Mouse (Mus musculus): ENCODE data around the gene Haus3.

Gene Haus3

GRCm38 (mm10) chr5:34186961-34187391, 17.6 kb upstream of the Haus3 start:
- no peak for DNase-seq (ENCODE audit: low read depth)

- no peak for DNase-seq (ENCODE audit: low read depth)
These were observed 17.1 kb upstream of the Haus3 start for GRCm38 (mm10) chr5:34186391-34186790.

- DNase-seq (ENCODE audit: low read depth): no peak
These were observed 16.5 kb upstream of the Haus3 start for GRCm38 (mm10) chr5:34185791-34186190.

GRCm38 (mm10) chr5:34185051-34185580, 15.8 kb upstream of the Haus3 start:
- no peak for DNase-seq (ENCODE audit: low read depth)

GRCm38 (mm10) chr5:34183976-34184375, 14.6 kb upstream of the Haus3 start:
- DNase-seq (ENCODE audit: low read depth): no peak

GRCm38 (mm10) chr5:34183156-34183880, 14.0 kb upstream of the Haus3 start:
- no peak for DNase-seq (ENCODE audit: low read depth)

GRCm38 (mm10) chr5:34182486-34182885, 13.2 kb upstream of the Haus3 start:
- no peak for DNase-seq (ENCODE audit: low read depth)

GRCm38 (mm10) chr5:34177821-34178220, 8.5 kb upstream of the Haus3 start:
- DNase-seq (ENCODE audit: low read depth): no peak

GRCm38 (mm10) chr5:34177091-34177490, 7.8 kb upstream of the Haus3 start:
- DNase-seq (ENCODE audit: low read depth): no peak

GRCm38 (mm10) chr5:34176691-34177090, 7.4 kb upstream of the Haus3 start:
- no peak for DNase-seq (ENCODE audit: low read depth)

- DNase-seq (ENCODE audit: low read depth): no peak
These were observed 6.0 kb upstream of the Haus3 start for GRCm38 (mm10) chr5:34175403-34175694.

- no peak for DNase-seq (ENCODE audit: low read depth)
These were observed 5.4 kb upstream of the Haus3 start for GRCm38 (mm10) chr5:34174550-34175402.

GRCm38 (mm10) chr5:34174021-34174420, 4.7 kb upstream of the Haus3 start:
- DNase-seq (ENCODE audit: low read depth): no peak

- no peak for DNase-seq (ENCODE audit: low read depth)
These were observed 1.4 kb upstream of the Haus3 start for GRCm38 (mm10) chr5:34170726-34171125.

- DNase-seq (ENCODE audit: low read depth): no peak
These were observed 627 bp upstream of the Haus3 start for GRCm38 (mm10) chr5:34169954-34170353.

GRCm38 (mm10) chr5:34167857-34168256, 1.5 kb downstream of the Haus3 start:
- no peak for DNase-seq (ENCODE audit: low read depth)

- DNase-seq (ENCODE audit: low read depth): no peak
These were observed 3.5 kb downstream of the Haus3 start for GRCm38 (mm10) chr5:34165793-34166192.

- no peak for DNase-seq (ENCODE audit: low read depth)
These were observed 20.9 kb downstream of the Haus3 start for GRCm38 (mm10) chr5:34148476-34148875.

- no peak for DNase-seq (ENCODE audit: low read depth)
These were observed 21.8 kb downstream of the Haus3 start for GRCm38 (mm10) chr5:34147554-34147953.

- DNase-seq (ENCODE audit: low read depth): peak; percentile 65
These were observed 29.6 kb downstream of the Haus3 start for GRCm38 (mm10) chr5:34139751-34140150.

- DNase-seq (ENCODE audit: low read depth): no peak
These were observed 36.6 kb downstream of the Haus3 start for GRCm38 (mm10) chr5:34132731-34133130.

GRCm38 (mm10) chr5:34124131-34124530, 45.2 kb downstream of the Haus3 start:
- no peak for DNase-seq (ENCODE audit: low read depth)
